Mouse (Mus musculus) MN1 (cell line): ENCODE measurements around the gene Tex46.

Source experiments
- DNase-seq: peaks from one replicate; pipeline ENCODE4 v3.0.0-alpha.2; 2016; ENCODE audit warnings: low spot score

The Tex46 gene

GRCm38 (mm10) chr4:136610387-136610856 is at the start of gene Tex46:
Gene Tex46, plus strand, starts transcription at chr4:136610437.
- no peak for DNase-seq

GRCm38 (mm10) chr4:136562755-136563154 is 47.5 kb upstream of the Tex46 start:
- DNase-seq: no peak

GRCm38 (mm10) chr4:136568629-136569028 is 41.6 kb upstream of the Tex46 start:
- no peak for DNase-seq

- DNase-seq: no peak
Observed at GRCm38 (mm10) chr4:136569998-136570397, 40.2 kb upstream of the Tex46 start.

- no peak for DNase-seq
Observed at GRCm38 (mm10) chr4:136581885-136582284, 28.4 kb upstream of the Tex46 start.

- no peak for DNase-seq
Observed at GRCm38 (mm10) chr4:136587221-136587827, 22.9 kb upstream of the Tex46 start.

- DNase-seq: no peak
Observed at GRCm38 (mm10) chr4:136588003-136588402, 22.2 kb upstream of the Tex46 start.

- no peak for DNase-seq
Observed at GRCm38 (mm10) chr4:136592111-136592510, 18.1 kb upstream of the Tex46 start.

- no peak for DNase-seq
Observed at GRCm38 (mm10) chr4:136594006-136594405, 16.2 kb upstream of the Tex46 start.

- DNase-seq: no peak
Observed at GRCm38 (mm10) chr4:136595221-136595620, 15.0 kb upstream of the Tex46 start.

GRCm38 (mm10) chr4:136598268-136598876 is 11.9 kb upstream of the Tex46 start:
- no peak for DNase-seq

- DNase-seq: no peak
Observed at GRCm38 (mm10) chr4:136599869-136600268, 10.4 kb upstream of the Tex46 start.

- no peak for DNase-seq
Observed at GRCm38 (mm10) chr4:136600536-136600935, 9.7 kb upstream of the Tex46 start.

- peak; percentile 86 for DNase-seq
Observed at GRCm38 (mm10) chr4:136601476-136601875, 8.8 kb upstream of the Tex46 start.

- peak; percentile 71 for DNase-seq
Observed at GRCm38 (mm10) chr4:136602018-136602554, 8.2 kb upstream of the Tex46 start.

GRCm38 (mm10) chr4:136602568-136602967 is 7.7 kb upstream of the Tex46 start, which contains the start of gene Kdm1a:
Gene Kdm1a, minus strand, starts transcription at chr4:136602723.
- peak; percentile 98 for DNase-seq

GRCm38 (mm10) chr4:136605756-136606485 is 4.3 kb upstream of the Tex46 start:
- no peak for DNase-seq

- peak; percentile 28 for DNase-seq
Observed at GRCm38 (mm10) chr4:136613657-136614056, 3.4 kb downstream of the Tex46 start.

- DNase-seq: peak; percentile 78
Observed at GRCm38 (mm10) chr4:136621336-136621735, 11.1 kb downstream of the Tex46 start.

- DNase-seq: no peak
Observed at GRCm38 (mm10) chr4:136621956-136622355, 11.7 kb downstream of the Tex46 start.

GRCm38 (mm10) chr4:136622388-136622787 is 12.2 kb downstream of the Tex46 start, which contains the start of gene Lactbl1:
Gene Lactbl1, plus strand, starts transcription at chr4:136622621.
- DNase-seq: no peak

GRCm38 (mm10) chr4:136626590-136626989 is 16.4 kb downstream of the Tex46 start:
- no peak for DNase-seq
